Mouse (Mus musculus) myocyte (in vitro differentiated cells): ENCODE results near the gene Fign.
A peak's percentile ranks its signal among the peaks of the same experiment; 100 is the strongest.

Source experiments
- CEBPB ChIP-seq: IDR thresholded peaks from 2 replicates; pipeline ENCODE4 v1.6.1; 2011; ENCODE audit warnings: mild to moderate bottlenecking, moderate library complexity; ENCODE audit not compliant: poor library complexity, insufficient read depth, severe bottlenecking
- E2F4 ChIP-seq: IDR thresholded peaks from one replicate; pipeline ENCODE4 v1.6.1; 2011; ENCODE audit warnings: mild to moderate bottlenecking, control low read depth, moderate library complexity; ENCODE audit not compliant: insufficient read depth
- MAX ChIP-seq: IDR thresholded peaks from one replicate; pipeline ENCODE4 v1.6.1; 2011; ENCODE audit warnings: low read depth, mild to moderate bottlenecking, control low read depth
- MYOG ChIP-seq, 3 experiments: IDR thresholded peaks; one replicate each; pipeline ENCODE4 v1.6.1; 2011; ENCODE audit warnings: control low read depth in 2 of 3, low read depth in 2 of 3, mild to moderate bottlenecking in 2 of 3; ENCODE audit not compliant: insufficient read length in 2 of 3, control insufficient read depth in 1 of 3, insufficient read depth in 1 of 3
- POLR2A ChIP-seq: IDR thresholded peaks from one replicate; pipeline ENCODE4 v1.6.1; 2011; ENCODE audit warnings: low read depth, mild to moderate bottlenecking, control low read depth, moderate library complexity; ENCODE audit not compliant: insufficient read length
- POLR2AphosphoS2 ChIP-seq: IDR thresholded peaks from one replicate; pipeline ENCODE4 v1.6.1; 2011; ENCODE audit warnings: low read depth, control low read depth; ENCODE audit not compliant: insufficient read length
- SRF ChIP-seq: IDR thresholded peaks from one replicate; pipeline ENCODE4 v1.6.1; 2011; ENCODE audit warnings: low read depth; ENCODE audit not compliant: control insufficient read depth, insufficient read length
- TCF12 ChIP-seq: IDR thresholded peaks from one replicate; pipeline ENCODE4 v1.6.1; 2011; ENCODE audit warnings: mild to moderate bottlenecking, control low read depth; ENCODE audit not compliant: poor library complexity, insufficient read depth, severe bottlenecking
- TCF3 ChIP-seq: IDR thresholded peaks from one replicate; pipeline ENCODE4 v1.6.1; 2011; ENCODE audit warnings: low read depth, control low read depth; ENCODE audit not compliant: insufficient read length
- USF1 ChIP-seq: IDR thresholded peaks from one replicate; pipeline ENCODE4 v1.6.1; 2011; ENCODE audit warnings: low read depth, mild to moderate bottlenecking, control low read depth, moderate library complexity

DNA sequence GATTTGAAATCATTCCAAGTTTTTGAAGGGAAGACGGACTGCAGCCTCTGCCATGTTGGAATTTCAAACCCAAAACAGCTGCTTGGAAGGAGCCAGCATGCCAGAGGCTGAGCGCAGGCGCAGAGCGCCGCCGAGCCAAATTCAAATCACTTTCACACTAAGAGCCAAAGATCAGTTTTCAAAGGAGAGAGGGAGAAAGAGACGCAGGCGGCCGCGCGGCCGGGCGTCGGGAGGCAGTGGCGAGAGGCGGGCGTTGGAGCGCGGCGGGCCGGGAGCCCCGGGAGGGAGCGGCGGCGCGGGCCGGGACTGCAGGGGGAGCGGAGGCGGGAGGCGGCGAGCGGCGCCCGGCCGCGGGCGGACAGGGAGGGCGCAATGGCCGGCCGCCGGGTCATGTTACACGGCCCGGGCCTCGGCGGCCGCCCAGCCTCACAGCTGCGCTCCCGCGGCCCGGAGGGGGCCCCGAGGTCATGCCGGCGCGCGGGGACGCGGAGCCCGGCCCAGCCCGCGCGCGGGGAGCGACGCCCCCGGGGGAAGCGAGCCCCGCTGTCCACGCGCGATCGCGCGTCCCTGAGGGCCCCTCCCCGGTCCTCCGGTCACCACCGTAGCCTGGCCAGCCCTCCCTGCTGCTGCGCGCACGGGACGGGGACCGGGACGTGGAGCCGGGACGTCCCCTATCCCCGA is at the start of gene Fign:
- no peak for TF ChIP-seq POLR2A
- TF ChIP-seq CEBPB = no peak
- peak in 2 of 3 experiments; percentile 5 to 34 for TF ChIP-seq MYOG (IDR thresholded peaks at IDR 0.05; ENCODE audit: control insufficient read depth in 1 of 3, insufficient read depth in 1 of 3, insufficient read length in 2 of 3, low read depth in 2 of 3)
- peak; percentile 57 for TF ChIP-seq E2F4
- no peak for TF ChIP-seq POLR2AphosphoS2
- TF ChIP-seq SRF = no peak
- no peak for TF ChIP-seq USF1
- no peak for TF ChIP-seq TCF3
- no peak for TF ChIP-seq MAX
- TF ChIP-seq TCF12 = no peak
